Mouse (Mus musculus): ENCODE results near the gene Gm14862.

Gm14862 gene

DNA sequence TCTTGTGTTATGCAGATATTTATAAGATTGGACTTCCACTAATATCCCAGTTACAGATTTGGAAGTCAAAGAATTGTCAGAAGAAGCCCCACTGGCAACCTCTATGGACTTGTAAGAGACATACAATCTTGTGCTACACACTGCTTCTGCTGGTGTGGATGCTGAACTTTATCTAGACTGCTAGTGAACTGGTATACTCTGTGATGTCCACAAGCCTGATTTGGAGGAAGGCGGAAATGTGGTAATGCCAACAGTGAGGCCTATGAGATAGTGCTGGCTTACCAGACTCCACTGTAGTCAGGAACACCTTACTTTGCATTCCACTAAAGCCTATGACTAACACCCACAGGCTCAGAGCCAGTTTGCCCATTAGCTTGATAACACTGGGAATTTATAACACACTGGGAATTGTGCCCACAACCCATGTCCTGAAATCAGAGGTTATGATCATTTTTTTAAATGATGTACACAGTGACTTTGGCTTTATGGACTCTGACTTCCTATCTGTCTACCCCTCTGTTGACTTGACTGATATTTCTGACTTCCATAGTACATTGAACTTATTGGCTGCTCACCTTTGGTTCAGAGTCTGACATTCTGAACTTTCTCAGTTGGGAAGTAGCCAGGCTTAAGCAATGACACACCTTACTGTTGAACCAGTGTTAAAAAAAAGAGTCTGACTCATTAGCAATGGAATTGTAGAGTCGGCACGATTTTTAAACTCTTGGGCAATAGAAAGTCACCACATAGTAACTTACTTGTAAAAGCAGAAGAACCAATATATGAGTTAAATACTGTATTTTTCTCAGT lies 34.1 kb downstream of the Gm14862 start:
- DNase-seq (ENCODE audit: low read depth, low spot score): no peak

- no peak for DNase-seq (ENCODE audit: low read depth, low spot score)
Observed at GRCm38 (mm10) chrX:9221736-9222135, 35.0 kb downstream of the Gm14862 start.

DNA sequence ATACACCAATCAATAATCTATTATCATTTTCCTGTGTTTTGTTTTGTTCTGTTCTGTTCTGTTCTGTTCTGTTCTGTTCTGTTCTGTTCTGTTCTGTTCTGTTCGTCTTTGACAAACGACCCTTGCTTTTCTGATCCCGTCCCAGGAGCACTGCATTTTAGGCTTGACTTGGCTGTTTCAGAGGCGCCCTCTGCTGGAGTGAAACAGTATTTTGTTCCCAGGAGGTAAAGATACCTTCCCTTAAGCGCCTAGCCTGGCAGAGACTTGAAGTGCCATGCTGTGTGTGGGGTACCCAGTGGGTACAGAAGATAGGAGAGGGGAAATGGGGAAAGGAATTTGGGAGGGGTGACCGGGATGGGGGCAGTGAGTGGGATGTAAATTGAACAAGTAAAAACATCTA lies 35.5 kb downstream of the Gm14862 start:
- peak; percentile 65 for DNase-seq (ENCODE audit: low read depth, low spot score)

DNA sequence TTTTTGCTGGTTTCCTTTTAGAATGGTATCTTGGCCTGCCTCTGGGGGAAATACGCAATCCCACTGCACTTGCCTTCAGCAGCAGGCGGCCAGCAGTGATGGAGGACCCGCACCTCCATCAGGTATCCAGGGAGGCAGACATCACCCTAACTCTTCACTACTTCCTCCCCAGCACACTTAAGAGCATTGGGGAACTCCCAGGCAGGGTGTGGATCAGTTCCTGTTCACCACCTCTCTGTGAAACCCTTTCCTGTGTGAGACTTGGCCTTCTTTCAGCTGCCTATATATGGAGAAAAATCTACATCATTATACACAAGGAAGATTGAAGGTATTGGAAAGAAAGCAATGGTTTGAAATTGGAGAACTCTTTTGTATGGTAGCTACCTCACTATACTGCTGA lies 37.1 kb downstream of the Gm14862 start:
- DNase-seq (ENCODE audit: low read depth, low spot score): no peak

- DNase-seq (ENCODE audit: low read depth, low spot score): peak; percentile 30
Observed at GRCm38 (mm10) chrX:9216244-9216643, 40.5 kb downstream of the Gm14862 start.

- no peak for DNase-seq (ENCODE audit: low read depth, low spot score)
Observed at GRCm38 (mm10) chrX:9205121-9205520, 51.6 kb downstream of the Gm14862 start.

DNA sequence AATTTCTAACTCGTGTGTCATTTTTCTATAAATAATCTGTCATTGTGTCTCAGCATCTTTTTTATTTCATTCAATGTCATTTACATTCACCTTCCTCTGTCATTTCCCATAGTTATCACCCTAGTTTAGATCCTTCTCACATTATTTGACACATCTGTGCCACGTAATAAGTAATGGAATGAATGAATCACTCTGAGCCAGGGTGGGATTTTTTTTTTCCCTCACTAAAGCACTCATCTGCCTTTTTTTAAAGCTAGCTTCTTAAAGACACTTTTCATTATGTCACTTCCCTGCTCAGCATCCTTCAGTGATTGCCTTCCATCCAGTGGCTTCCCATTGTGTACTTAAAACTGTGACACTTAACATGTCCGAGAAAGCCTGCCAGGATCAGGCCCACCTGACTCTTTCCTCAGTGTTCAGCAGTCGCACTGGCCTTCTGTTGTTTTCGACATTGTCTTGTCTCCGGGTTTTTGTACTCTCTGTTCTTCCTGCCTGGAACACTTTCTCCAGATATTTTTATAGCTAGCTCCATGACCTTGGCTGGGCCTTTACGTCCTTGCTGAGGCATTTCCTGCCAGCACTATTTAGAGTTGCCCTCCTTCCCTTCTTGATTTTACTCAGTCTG lies 53.8 kb downstream of the Gm14862 start:
- DNase-seq (ENCODE audit: low read depth, low spot score): no peak

- DNase-seq (ENCODE audit: low read depth, low spot score): no peak
Observed at GRCm38 (mm10) chrX:9201954-9202353, 54.7 kb downstream of the Gm14862 start.

Data from c-Kit-negative CD71-positive TER-119-positive erythroid progenitor cells, embryonic 14.5 days (primary cell).